In the genomic region with DNA sequence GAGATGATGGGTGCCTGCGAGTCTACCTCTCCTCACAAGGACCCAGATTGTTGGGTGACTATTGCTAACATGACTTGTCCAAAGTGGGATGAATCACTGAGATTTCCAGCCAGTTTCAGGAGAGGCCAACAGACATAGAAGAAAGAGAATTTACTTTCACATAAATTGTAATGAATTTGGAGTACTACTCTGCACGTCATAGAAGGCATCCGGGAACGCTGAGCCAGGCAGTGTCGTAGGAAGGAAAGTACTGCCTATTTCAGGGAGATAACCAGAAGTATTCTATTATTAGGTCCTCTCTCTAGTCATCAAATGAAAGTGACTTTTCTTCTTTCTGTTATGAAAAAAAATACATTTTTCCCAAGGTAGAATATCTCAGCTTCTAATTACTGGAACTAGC, we compare ENCODE assay signal across 17 mouse cellular contexts.
"Had no signal": no experiment of that assay in that cellular context is flagged by ENCODE, and none has a peak within 500 bp of the region (broad histone marks: within the 10 kb centered on the region; RNA-seq: fewer than 3 reads in every experiment).

No protein-coding gene starts in this region.

- H3K27ac ChIP-seq: limb, embryonic 12.5 days; limb, embryonic 15.5 days; liver, embryonic 14.5 days; macrophage; midbrain, embryonic 12.5 days; midbrain, embryonic 15.5 days; neural tube, embryonic 12.5 days; neural tube, embryonic 15.5 days; stomach, embryonic 15.5 days had no signal

- DNase-seq: kidney, adult 18-20 months; kidney, adult 9 months; kidney, postnatal 14 days; kidney, postnatal 4 days; liver, postnatal 0 days; lung, embryonic 14.5 days; spleen, adult 18-20 months; thymus, postnatal 25 days had no signal

- H3K4me1 ChIP-seq: limb, embryonic 12.5 days; limb, embryonic 15.5 days; midbrain, embryonic 12.5 days; midbrain, embryonic 15.5 days; neural tube, embryonic 12.5 days; neural tube, embryonic 15.5 days; stomach, embryonic 15.5 days had no signal

- H3K4me3 ChIP-seq: limb, embryonic 12.5 days; limb, embryonic 15.5 days; midbrain, embryonic 12.5 days; midbrain, embryonic 15.5 days; neural tube, embryonic 12.5 days; neural tube, embryonic 15.5 days; stomach, embryonic 15.5 days had no signal

- H3K27me3 ChIP-seq: limb, embryonic 12.5 days; limb, embryonic 15.5 days; midbrain, embryonic 12.5 days; midbrain, embryonic 15.5 days; neural tube, embryonic 12.5 days; neural tube, embryonic 15.5 days; stomach, embryonic 15.5 days had no signal

- H3K36me3 ChIP-seq: limb, embryonic 12.5 days; limb, embryonic 15.5 days; midbrain, embryonic 12.5 days; midbrain, embryonic 15.5 days; neural tube, embryonic 12.5 days; neural tube, embryonic 15.5 days; stomach, embryonic 15.5 days had no signal

- H3K9me3 ChIP-seq: limb, embryonic 12.5 days; limb, embryonic 15.5 days; midbrain, embryonic 12.5 days; midbrain, embryonic 15.5 days; neural tube, embryonic 12.5 days; neural tube, embryonic 15.5 days; stomach, embryonic 15.5 days had no signal
